Mouse (Mus musculus) stomach, embryonic 16.5 days (tissue): ENCODE results near the gene Mmab. TPM values are rescaled to one million over a fixed set of nuclear protein-coding genes. Genes with fewer than 3 reads are reported as not detected.

Experiments
- ATAC-seq: fragments of 200-750 bp; cut with Nextera tagmentation; 2 replicates; pipeline ENCODE4 v1.8.0; 2017; ENCODE audit warnings: moderate number of reproducible peaks, moderate TSS enrichment; ENCODE audit not compliant: insufficient read depth, low FRiP score
- H3K27ac ChIP-seq: fragments of 300-500 bp; sonication (generic); 2 replicates; pipeline ENCODE4 v1.5.1; 2014; ENCODE audit warnings: low read length
- H3K27me3 ChIP-seq: fragments of 300-500 bp; sonication (generic); 2 replicates; pipeline ENCODE4 v1.6.1; 2014; ENCODE audit warnings: low read length, control low read depth, mixed read lengths; ENCODE audit not compliant: control insufficient read depth, insufficient read depth
- H3K36me3 ChIP-seq: fragments of 300-500 bp; sonication (generic); 2 replicates; pipeline ENCODE4 v1.6.1; 2014; ENCODE audit warnings: low read length; ENCODE audit not compliant: control insufficient read depth, insufficient read depth
- H3K4me1 ChIP-seq: fragments of 300-500 bp; sonication (generic); 2 replicates; pipeline ENCODE4 v1.6.1; 2014; ENCODE audit warnings: low read length, control low read depth, mixed read lengths; ENCODE audit not compliant: control insufficient read depth, insufficient read depth
- H3K4me2 ChIP-seq: fragments of 300-500 bp; sonication (generic); 2 replicates; pipeline ENCODE4 v1.6.1; 2014; ENCODE audit warnings: low read depth, low read length, mixed read lengths
- H3K4me3 ChIP-seq: fragments of 300-500 bp; sonication (generic); replicated peaks from 2 replicates; pipeline ENCODE4 v1.5.1; 2014; ENCODE audit warnings: mild to moderate bottlenecking, low read length
- H3K9ac ChIP-seq: fragments of 300-500 bp; sonication (generic); 2 replicates; pipeline ENCODE4 v1.6.1; 2014; ENCODE audit warnings: low read length
- H3K9me3 ChIP-seq: fragments of 300-500 bp; sonication (generic); replicated peaks from 2 replicates; pipeline ENCODE4 v1.6.1; 2016; ENCODE audit warnings: low read length, control low read depth; ENCODE audit not compliant: control insufficient read depth
- WGBS: fragments of 180-500 bp; shearing (Covaris S2); extraction: QIAGEN DNeasy Blood & Tissue Kit; methylation state at CpG from one replicate; pipeline ENCODE4 v1.1.7; 2014; 5-methylcytosine and 5-hydroxymethylcytosine counted together
- polyA plus RNA-seq: library from polyadenylated mRNA; unstranded; fragments of >200 nt; fragmentation: Nextera tagmentation; extraction: Ambion mirVana; gene quantifications from 2 replicates; pipeline ENCODE4 v1.2.1, GENCODE M21; 2015

Gene Mmab
- polyA plus RNA-seq, 1 experiment from 2014 or later: 30.6 TPM

DNA sequence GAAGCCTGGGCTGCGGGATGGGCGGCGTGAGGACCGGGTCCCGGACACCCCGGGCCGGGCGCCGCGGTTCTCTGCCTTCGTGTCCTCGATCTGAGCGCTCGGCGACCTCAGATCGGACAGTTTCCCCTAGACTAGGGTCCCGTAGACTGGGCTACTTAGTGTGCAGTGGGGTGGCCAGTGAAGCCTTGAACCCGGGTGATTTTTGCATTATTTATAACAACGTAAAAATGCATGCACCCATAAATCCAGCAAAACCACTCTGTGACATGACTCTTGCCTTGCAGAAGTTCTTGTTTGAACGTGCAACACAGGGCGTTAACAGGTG lies 470 bp upstream of the Mmab start:
- Histone ChIP-seq H3K4me3 (peak overlapping the region; percentile 75), H3K9ac (peak overlapping the region; percentile 81), H3K4me1 (peaks cover 12% of the 10 kb centered on the region), H3K27me3 (no peaks in the 10 kb centered on the region), H3K9me3 (no peaks in the 10 kb centered on the region), H3K4me2 (peak overlapping the region; percentile 68), H3K27ac (peak overlapping the region; percentile 23; the same call in 1 of the 2 replicates), H3K36me3 (peaks cover 3% of the 10 kb centered on the region; the same call in 1 of the 2 replicates)
- 1% methylated on average over 21 of the region's 21 CpGs for WGBS
- ATAC-seq: no peak

GRCm38 (mm10) chr5:114435588-114435987 lies 8.3 kb downstream of the Mmab start:
- no peak overlapping the region for H3K4me3 ChIP-seq
- no peaks in the 10 kb centered on the region for H3K9me3 ChIP-seq
- no peaks in the 10 kb centered on the region for H3K27me3 ChIP-seq
- no peak overlapping the region for H3K9ac ChIP-seq
- no peaks in the 10 kb centered on the region for H3K4me1 ChIP-seq
- no peak overlapping the region for H3K4me2 ChIP-seq
- peaks cover 8% of the 10 kb centered on the region; the same call in 1 of the 2 replicates for H3K36me3 ChIP-seq
- no peak overlapping the region for H3K27ac ChIP-seq
- WGBS: 92% methylated on average over 14 of the region's 14 CpGs
- ATAC-seq: no peak

DNA sequence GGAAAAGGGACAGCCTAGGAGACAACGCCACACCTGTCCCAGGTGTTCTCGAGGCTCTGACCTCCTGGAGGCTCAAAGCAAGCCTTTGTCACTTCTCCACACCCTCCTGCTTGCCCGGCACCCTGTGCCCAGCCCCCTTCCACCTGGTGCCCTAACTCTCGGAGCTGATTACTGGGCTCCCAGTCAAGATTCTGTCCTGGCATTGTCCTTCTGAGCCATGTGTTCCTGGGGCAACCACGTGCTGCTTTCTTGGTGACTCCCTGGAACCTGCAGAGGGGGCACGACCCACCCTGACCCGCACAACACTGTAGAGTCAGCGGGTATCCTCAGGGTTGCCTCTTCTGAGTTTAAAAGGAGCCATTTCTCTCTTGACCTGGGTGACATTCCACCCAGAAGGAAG lies 9.5 kb downstream of the Mmab start:
- no peaks in the 10 kb centered on the region for H3K9me3 ChIP-seq
- ATAC-seq: no peak
- H3K4me1 ChIP-seq: no peaks in the 10 kb centered on the region
- no peak overlapping the region for H3K4me3 ChIP-seq
- no peak overlapping the region for H3K27ac ChIP-seq
- 84% methylated on average over 8 of the region's 8 CpGs for WGBS
- no peak overlapping the region for H3K4me2 ChIP-seq
- H3K27me3 ChIP-seq: no peaks in the 10 kb centered on the region
- H3K36me3 ChIP-seq: peaks cover 8% of the 10 kb centered on the region; the same call in 1 of the 2 replicates
- H3K9ac ChIP-seq: no peak overlapping the region

DNA sequence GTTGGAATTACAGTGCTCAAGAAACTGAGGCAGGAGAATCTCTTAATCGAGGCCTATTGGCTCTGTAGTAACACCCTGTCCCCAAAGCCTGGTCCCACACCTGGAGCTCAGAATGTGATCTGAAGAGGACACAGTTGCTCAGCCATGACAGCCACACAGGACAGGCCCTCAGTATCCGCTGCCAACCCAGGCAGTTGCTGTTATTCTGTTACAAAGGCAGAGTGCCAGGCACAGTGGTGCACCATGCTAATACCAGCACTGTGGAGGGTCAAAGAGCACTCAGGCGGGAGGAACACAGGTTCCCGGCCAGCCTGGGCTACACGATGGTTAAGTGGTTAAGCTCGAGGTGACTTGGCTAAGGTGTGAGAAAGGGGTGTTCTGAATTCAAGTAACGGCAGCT lies 14.1 kb downstream of the Mmab start:
- no peak for ATAC-seq
- Histone ChIP-seq H3K27ac (no peak overlapping the region), H3K4me3 (no peak overlapping the region), H3K9ac (no peak overlapping the region), H3K9me3 (no peaks in the 10 kb centered on the region), H3K27me3 (no peaks in the 10 kb centered on the region), H3K4me1 (no peaks in the 10 kb centered on the region), H3K36me3 (0 out of 2 replicates have a peak, but pooled peaks cover under 1% of the 10 kb centered on the region), H3K4me2 (no peak overlapping the region)
- WGBS: 83% methylated on average over 7 of the region's 7 CpGs

DNA sequence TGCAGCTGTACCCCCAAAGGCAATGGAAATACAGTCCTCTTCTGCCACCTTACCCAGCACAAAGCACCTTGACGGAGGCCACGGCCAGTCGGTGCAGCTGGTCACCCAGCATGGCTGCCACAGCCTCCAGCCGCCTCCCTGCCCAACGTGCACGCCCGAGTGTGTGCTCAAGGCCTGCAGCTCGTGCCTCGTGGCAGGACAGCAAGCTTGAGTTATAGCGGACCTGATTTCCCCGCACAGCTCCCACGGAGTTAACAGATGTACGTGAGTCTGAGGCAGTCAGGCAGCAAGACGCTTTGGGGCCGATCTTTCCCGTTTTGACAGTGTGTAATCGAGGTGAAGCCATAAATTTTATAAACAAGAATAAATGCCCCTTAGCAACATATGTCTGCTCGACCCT lies 15.2 kb downstream of the Mmab start:
- Histone ChIP-seq H3K9me3 (no peaks in the 10 kb centered on the region), H3K4me1 (no peaks in the 10 kb centered on the region), H3K4me2 (no peak overlapping the region), H3K9ac (no peak overlapping the region), H3K27me3 (no peaks in the 10 kb centered on the region), H3K4me3 (no peak overlapping the region), H3K27ac (no peak overlapping the region), H3K36me3 (no peaks in the 10 kb centered on the region)
- ATAC-seq: no peak
- 54% methylated on average over 18 of the region's 18 CpGs for WGBS

DNA sequence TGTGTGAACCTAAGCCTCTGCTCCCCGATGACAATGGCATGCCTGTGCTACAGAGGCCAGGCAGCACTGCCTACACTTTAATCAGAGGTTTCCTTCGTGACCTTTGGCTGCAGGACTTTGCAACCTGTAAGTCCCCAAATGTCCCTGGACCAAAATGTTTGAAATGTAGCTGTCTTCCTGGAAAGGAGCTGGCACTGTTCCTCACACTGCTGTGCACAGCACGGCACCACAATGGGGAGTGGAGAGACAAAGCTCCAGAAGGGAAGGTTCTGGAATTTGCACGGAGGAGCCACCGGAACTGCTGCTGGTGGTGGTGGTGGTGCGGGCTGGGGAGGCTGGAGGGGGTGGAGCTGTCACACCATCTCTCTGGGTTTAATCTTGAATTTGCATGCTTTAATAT lies 17.1 kb downstream of the Mmab start:
- Histone ChIP-seq H3K36me3 (no peaks in the 10 kb centered on the region), H3K27me3 (no peaks in the 10 kb centered on the region), H3K9ac (no peak overlapping the region), H3K27ac (no peak overlapping the region), H3K4me2 (no peak overlapping the region), H3K4me1 (no peaks in the 10 kb centered on the region), H3K4me3 (no peak overlapping the region), H3K9me3 (no peaks in the 10 kb centered on the region)
- ATAC-seq: no peak
- WGBS: 74% methylated on average over 6 of the region's 6 CpGs

GRCm38 (mm10) chr5:114423961-114424360 lies 19.9 kb downstream of the Mmab start:
- 79% methylated on average over 5 of the region's 5 CpGs for WGBS
- H3K4me2 ChIP-seq: no peak overlapping the region
- ATAC-seq: no peak
- H3K9ac ChIP-seq: no peak overlapping the region
- H3K4me1 ChIP-seq: no peaks in the 10 kb centered on the region
- no peak overlapping the region for H3K27ac ChIP-seq
- H3K27me3 ChIP-seq: no peaks in the 10 kb centered on the region
- H3K36me3 ChIP-seq: 0 out of 2 replicates have a peak, but pooled peaks cover 3% of the 10 kb centered on the region
- H3K4me3 ChIP-seq: no peak overlapping the region
- H3K9me3 ChIP-seq: no peaks in the 10 kb centered on the region

- no peak overlapping the region for H3K27ac ChIP-seq
- H3K27me3 ChIP-seq: no peaks in the 10 kb centered on the region
- no peak overlapping the region for H3K9ac ChIP-seq
- 15% methylated on average over 5 of the region's 5 CpGs for WGBS
- no peaks in the 10 kb centered on the region for H3K9me3 ChIP-seq
- H3K4me2 ChIP-seq: no peak overlapping the region
- H3K4me3 ChIP-seq: no peak overlapping the region
- no peaks in the 10 kb centered on the region for H3K4me1 ChIP-seq
- ATAC-seq: no peak
- H3K36me3 ChIP-seq: 0 out of 2 replicates have a peak, but pooled peaks cover 4% of the 10 kb centered on the region
Measured at GRCm38 (mm10) chr5:114422591-114422990, 21.3 kb downstream of the Mmab start.

GRCm38 (mm10) chr5:114421561-114422298 lies 22.1 kb downstream of the Mmab start:
- WGBS: 56% methylated on average over 11 of the region's 11 CpGs
- H3K4me2 ChIP-seq: no peak overlapping the region
- no peak overlapping the region for H3K4me3 ChIP-seq
- ATAC-seq: no peak
- no peaks in the 10 kb centered on the region for H3K27me3 ChIP-seq
- 0 out of 2 replicates have a peak, but pooled peaks cover 4% of the 10 kb centered on the region for H3K36me3 ChIP-seq
- H3K9me3 ChIP-seq: no peaks in the 10 kb centered on the region
- no peaks in the 10 kb centered on the region for H3K4me1 ChIP-seq
- H3K9ac ChIP-seq: no peak overlapping the region
- H3K27ac ChIP-seq: no peak overlapping the region
